Mouse (Mus musculus): ENCODE data around the gene Auts2. TPM values are rescaled to one million over a fixed set of nuclear protein-coding genes. Genes with fewer than 3 reads are reported as not detected.

Auts2 gene
- total RNA-seq, 2 experiments from 2014 or later: 3.3 TPM; not detected in 1

DNA sequence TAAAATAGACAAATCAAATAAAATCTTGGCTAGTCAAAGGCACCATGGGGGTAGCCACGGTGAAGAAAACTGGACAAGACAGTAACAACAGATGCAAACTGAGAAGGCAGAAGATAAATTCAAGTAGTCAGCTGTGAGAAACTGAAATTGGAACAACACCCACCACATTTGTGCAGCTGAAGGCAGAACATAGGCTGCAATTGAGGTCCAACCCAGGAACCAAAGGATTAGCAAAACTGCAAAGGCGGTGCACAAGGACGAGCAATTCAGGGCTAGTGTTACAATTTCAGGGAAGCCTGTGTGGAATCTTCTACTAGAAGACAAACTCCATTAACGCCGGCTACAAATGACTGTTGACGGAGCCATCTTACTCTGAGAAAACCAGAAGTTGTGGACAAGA, 550.9 kb downstream of the Auts2 start:
- no peak for ATAC-seq (replicated peaks; ENCODE audit: low FRiP score, low TSS enrichment, poor library complexity, severe bottlenecking)

DNA sequence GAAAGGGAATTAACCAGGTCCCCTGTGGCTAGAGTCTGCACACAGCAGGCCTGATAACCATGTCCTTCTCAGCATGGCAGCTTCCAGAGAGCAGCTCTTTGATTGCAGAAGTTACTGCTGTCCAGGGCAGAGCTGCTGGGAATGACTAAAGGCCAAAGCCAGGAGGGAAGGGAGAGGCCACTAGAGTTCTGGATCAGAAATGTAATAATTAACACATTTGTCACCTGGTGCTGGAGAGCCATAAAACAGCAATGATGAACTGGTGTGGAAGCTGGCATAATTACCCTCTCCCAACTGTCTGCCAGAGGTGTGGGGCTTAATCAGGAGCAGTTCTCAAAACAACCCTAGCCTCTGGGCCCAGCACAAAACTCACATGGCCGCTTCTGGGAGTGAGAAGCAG, 552.6 kb downstream of the Auts2 start:
- no peak for ATAC-seq (replicated peaks; ENCODE audit: low FRiP score, low TSS enrichment, poor library complexity, severe bottlenecking)

DNA sequence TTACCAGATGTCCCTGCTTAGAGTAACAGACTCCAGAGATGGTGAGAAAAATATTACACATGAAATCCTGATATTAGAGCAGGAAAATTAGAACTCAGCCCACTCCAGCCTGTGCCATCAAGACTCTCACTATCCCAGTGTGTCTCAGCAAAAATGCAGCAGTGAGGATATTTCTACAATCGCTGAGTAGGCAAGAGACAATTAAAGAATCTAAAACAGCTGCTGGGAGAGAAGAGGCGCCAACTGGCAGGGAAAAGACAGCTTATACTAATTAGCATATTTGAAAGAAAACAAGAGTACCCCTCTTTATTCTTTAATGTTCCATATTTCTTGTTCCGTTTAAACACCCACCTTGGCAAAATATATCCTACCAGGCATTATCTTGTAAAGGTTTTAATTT, 561.7 kb downstream of the Auts2 start:
- no peak for ATAC-seq (replicated peaks; ENCODE audit: low FRiP score, low TSS enrichment, poor library complexity, severe bottlenecking)

DNA sequence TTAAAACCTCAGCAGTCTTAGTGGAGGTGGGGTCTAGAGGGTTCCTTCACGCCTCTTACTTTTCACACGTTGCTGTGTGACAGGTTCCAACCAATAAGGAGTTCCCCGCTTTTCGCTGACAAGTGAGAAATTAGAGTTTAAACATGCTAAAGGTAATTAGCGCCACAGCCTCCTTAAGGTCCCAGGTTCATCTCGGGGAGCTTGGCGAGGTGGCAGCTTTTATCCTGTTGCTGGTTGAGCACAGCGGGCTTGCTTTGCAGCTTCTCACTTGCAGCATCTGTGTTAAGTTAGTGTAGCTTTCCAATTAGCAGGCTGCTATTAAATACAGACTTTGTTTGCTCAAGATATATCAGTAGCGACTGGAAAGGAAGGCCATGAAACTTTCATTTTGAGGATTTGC, 564.2 kb downstream of the Auts2 start:
- no peak for ATAC-seq (replicated peaks; ENCODE audit: low FRiP score, low TSS enrichment, poor library complexity, severe bottlenecking)

DNA sequence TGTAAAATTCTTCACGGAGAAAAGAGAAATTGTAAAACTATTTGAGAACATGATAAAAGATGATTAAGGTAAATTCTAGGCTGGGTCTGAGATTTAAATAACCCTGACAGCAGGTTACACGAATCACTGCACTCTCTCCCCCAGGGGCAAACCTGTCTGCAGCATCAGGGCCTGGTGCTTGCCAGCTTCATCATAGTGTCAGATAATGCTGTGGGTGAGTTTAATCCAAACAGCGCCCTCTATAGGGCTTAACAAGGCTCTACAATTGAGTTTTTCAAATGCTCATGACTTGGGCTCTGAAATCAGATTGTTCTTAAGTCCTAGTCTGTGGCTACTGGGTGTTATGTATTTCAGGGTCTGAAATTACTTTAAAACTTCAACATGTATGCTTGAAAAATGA, 565.6 kb downstream of the Auts2 start:
- ATAC-seq (replicated peaks; ENCODE audit: low FRiP score, low TSS enrichment, poor library complexity, severe bottlenecking): no peak

DNA sequence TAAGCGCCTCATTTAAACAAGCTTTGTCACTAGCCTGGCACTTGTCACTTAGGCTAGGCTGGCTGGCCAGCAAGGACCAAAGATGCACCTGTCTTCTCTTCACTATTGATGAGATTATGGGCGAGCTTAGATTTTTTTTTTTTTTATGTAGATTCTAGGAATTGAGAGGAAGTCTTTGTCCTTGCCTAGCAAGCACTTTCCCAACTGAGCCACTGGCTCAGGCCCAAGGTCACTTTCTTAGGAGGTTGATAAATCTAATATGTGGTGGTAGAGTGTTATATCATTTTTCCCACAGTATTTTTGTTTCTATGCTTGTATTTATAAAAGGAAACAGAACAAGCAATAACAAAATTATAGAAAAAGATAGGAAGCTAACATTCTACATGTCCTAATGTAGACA, 571.2 kb downstream of the Auts2 start:
- no peak for ATAC-seq (replicated peaks; ENCODE audit: low FRiP score, low TSS enrichment, poor library complexity, severe bottlenecking)

DNA sequence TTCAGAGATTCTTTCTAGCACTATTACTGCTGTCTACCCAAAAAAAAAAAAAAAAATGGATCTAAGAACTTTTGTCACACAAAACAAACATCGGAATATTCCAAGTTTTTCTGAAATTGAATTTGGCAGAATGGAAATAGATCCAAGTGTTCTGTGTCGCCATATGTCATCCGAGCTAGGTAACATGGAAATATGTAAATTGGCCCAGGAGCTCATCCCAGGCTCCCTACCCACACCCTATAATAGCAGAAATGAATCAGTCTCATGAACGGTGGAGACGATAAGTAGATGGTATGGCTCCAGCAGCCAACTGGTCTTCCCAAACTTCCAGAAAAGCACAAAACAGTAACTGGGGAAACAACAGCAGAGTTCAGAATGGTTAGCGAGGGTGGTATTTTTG, 577.6 kb downstream of the Auts2 start:
- no peak for ATAC-seq (replicated peaks; ENCODE audit: low FRiP score, low TSS enrichment, poor library complexity, severe bottlenecking)

DNA sequence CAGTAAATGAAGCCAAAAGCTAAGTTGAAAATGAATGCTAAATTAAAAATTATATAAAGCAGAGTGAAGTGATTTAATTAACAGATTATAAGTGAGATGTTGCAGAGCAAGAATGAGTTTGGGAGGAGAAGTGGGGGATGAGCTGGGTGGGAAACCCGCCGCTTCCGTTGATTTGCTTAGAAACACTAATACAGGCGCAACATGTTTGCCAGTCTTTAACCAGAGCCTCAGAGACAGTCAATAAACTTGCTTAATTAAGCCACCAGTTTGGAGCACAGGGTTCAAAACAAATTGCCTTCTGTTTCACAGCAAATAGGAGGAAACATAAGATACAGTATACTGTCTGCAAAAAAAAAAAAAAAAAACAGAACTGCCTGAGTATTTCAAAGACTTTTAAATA, 579.6 kb downstream of the Auts2 start:
- ATAC-seq (replicated peaks; ENCODE audit: low FRiP score, low TSS enrichment, poor library complexity, severe bottlenecking): no peak

DNA sequence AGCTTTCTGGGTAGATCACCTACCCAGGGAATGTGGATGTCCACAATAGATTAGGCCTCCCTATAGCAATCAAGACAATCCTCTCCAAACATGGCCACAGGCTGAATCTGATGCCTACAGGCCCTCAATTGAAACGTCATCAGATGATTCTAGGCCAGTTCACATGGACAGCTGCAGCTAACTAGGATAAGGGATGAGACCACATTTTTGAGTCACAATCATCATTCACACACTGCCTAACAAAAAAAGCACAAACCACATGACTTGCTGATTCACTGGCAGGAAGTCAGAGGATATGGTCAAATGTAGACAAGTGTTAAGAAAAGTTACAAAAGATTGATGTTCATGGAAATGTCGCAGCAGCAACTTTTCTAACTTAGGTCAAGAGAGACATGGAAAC, 581.3 kb downstream of the Auts2 start:
- no peak; the same call in 1 of the 2 replicates for ATAC-seq (replicated peaks; ENCODE audit: low FRiP score, low TSS enrichment, poor library complexity, severe bottlenecking)

DNA sequence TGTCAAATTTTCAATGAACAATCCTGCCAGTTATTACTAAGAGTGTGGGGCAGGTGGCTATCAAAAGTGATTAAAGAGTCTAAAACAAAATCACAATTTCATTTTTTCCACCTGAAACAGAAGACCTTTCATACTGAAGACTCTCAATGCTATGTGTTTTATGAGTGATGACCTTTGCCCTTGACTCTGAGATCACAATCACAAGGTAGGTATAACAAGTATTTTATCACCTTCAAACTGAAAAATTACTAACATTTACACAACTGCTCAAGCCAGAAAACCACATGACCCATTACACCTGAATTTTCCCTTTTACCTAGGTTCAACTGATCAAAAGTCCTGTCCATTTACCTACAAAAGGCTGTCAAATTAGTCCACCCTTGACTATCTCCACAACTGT, 582.7 kb downstream of the Auts2 start:
- no peak for ATAC-seq (replicated peaks; ENCODE audit: low FRiP score, low TSS enrichment, poor library complexity, severe bottlenecking)

DNA sequence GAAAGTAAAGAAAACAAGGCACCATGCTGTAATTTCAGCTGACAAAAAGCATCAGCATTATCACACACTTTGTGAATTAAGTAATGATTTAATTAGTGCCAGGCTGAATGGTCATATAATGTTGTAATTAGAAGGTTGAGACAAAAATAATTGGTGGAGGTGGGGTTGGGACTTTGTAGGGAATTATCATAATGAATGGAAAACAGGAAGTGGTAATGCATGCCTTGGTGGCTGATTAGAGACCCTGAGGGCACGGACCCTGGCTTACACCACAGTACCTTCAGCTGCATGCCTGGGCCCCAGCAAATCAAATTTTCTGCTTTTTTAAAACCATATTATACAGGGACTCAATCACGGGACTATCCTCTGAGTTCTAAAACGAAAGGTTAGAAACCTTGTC, 586.1 kb downstream of the Auts2 start:
- no peak for ATAC-seq (replicated peaks; ENCODE audit: low FRiP score, low TSS enrichment, poor library complexity, severe bottlenecking)

DNA sequence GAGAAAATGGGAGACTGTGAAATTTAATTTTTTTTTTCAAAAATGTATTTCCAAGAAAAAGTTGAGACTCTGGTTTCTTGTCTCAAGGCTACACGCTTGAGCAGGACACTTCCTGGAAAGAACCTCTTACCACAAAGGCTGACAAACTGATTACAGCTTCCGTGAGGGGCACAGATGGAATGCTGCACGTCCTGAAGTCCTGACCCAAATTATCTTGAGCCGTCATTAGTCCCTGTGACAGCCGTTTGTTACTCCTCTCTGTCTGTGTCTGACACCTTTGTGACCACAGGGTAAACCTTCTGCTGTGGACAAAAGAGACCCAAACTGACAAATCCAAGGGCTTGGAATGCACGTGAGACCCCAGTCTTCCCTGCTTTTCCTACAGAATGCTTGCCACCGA, 587.1 kb downstream of the Auts2 start:
- ATAC-seq (replicated peaks; ENCODE audit: low FRiP score, low TSS enrichment, poor library complexity, severe bottlenecking): peak; percentile 22; the same call in 1 of the 2 replicates

DNA sequence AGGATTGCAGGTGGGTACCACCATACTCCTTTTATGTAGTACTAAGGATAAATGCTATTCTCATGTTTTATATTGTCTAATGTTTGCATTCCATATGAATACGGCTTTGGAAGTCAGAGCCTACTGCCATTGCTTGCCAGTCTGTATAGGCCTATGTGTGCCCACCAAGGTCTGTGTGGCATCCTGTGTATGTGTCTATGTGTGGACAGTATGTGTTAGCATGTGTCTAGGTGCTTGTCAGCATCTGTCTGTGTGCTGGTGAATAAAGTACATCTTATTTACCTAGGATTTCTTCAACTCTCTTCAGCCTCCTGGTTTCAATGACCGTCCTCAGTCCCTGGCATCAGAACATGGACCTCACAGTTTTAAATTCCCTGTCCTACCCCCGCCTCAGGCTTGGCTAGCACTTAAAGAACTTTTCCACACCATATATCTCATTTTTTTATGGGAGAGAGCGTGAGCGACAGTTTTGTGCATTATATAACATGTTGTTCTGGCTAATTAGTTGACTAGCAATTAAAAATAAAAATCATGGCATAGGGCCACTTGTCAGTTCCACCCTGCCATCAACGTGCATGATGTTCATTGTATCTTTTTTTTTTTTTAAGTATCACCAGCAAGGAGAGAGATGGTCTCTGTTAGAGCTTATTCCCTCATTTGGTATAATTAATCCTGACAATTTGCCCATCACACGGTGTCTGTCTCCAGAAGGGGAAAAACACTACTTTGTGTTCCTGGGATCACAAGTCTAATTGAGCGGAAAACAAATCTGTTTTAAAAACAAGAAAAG, 587.7 kb downstream of the Auts2 start:
- no peak for ATAC-seq (replicated peaks; ENCODE audit: low FRiP score, low TSS enrichment, poor library complexity, severe bottlenecking)

DNA sequence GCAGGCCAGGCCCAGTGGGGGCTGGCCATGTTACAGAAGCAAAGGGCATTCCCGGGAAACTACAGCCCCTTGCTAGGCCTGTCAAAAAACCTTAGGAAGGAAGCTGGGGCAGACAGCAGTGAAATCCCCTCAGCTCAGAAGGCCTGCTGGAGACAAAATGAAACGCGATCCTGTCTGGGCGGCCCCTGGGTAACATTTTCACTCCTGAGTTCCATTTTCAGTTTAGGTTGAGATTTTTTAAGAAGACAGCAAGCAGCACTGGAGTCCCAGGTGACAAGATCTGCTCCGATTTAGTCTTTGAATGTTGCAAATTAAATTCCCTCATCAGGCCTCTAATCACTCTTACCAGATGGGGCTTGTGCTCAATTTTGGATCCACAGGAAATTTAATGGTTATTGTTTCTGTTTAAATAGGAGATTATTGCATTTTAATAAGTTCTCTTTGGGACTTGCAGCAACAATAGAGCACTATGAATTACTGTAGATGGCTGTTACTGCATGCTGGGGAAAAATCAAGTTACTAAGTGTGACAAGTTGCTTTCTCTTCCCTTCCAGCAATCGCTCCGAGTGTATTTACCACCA, 594.5 kb downstream of the Auts2 start:
- ATAC-seq (replicated peaks; ENCODE audit: low FRiP score, low TSS enrichment, poor library complexity, severe bottlenecking): no peak

DNA sequence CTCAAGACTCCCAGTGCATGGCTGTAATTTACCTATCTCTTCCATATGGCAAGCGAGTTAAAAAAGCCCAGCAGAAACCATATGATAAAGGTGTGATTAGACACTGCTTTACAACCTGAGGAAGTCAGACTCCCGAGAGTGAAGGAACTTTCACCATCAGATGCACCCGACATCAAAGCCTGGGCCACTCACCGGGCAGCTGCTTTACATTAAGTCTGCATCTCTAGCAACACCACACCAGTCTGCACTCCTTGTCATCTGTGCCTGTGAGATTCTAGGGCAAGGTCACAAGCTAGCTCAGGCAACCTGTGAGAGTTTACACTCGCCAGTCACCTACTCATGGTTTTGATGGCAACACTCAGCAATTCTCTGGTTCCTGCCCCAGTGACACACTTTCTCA, 596.3 kb downstream of the Auts2 start:
- ATAC-seq (replicated peaks; ENCODE audit: low FRiP score, low TSS enrichment, poor library complexity, severe bottlenecking): no peak

DNA sequence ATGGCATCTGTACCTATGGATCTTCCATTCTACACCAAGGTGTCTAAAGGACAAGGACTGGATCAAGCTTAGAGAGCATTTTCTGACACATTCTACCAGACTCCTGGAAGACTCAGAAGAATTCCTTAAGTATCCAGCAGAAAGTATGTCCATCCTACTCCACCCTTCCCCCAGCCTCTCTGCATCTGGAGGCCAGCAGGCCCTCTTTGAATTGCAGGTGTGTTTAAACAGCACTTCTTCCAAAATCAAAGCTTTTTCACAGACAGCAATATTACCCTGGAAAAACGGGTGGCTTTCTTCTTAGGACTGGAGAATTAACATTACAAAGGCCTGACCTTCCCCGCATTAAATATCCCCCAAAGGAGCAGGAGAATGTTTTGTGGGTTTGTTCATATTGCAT, 598.4 kb downstream of the Auts2 start:
- no peak for ATAC-seq (replicated peaks; ENCODE audit: low FRiP score, low TSS enrichment, poor library complexity, severe bottlenecking)

DNA sequence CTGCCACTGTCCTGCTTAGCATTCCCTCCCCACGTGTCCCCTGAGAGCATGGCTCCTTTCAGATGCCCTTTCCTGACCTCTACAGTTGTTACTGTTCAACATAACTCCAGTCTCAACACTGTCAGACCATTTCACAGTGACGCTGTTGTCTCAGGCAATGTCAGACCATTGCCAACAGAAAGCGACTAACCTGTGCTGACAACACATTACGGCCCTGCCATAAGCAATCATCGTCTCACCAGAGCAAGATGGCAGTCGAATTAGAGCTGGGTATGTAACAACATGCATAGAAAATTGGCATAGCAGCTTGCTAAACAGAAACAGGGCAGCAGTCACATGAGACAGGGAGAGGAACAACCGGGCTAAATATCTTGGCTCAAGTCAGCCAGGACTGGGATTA, 614.4 kb downstream of the Auts2 start:
- no peak for ATAC-seq (replicated peaks; ENCODE audit: low FRiP score, low TSS enrichment, poor library complexity, severe bottlenecking)

DNA sequence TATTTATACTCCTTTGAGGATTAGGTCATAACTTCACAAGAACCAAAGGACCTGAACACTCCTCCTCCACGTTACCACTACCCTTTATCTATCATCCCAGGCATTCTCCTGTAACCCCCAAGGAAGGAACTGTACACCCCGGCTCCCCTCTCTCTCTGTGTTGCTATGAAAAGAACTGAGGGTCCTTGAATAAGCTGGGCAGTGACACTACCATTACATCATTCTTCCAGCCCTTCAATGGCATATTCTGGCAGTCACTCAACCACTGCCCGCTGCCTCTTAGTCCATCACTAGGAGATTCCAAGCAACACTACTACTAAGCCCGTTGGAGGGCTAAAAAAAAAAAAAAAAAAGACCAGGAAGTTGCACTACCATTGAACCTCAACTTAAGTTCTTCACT, 620.4 kb downstream of the Auts2 start:
- ATAC-seq (replicated peaks; ENCODE audit: low FRiP score, low TSS enrichment, poor library complexity, severe bottlenecking): no peak

DNA sequence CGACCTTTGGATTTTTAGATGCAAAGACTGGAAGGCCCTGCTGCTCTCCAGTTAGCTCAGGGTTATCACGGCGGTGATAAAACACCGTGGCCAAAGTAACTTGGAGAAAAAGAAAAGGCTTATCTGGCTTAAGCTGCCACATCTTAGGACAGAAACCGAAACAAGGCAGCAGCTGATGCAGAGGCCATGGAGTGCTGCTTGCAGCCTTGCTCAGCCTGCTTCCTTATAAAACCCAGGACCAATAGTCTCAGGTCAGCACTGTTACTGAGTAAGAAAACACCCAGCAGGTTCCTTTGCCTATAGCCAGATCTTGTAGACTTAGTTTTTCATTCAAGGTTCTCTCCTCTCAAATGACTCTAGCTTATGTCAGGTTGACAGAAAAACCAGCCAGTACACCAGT, 621.0 kb downstream of the Auts2 start:
- no peak for ATAC-seq (replicated peaks; ENCODE audit: low FRiP score, low TSS enrichment, poor library complexity, severe bottlenecking)

DNA sequence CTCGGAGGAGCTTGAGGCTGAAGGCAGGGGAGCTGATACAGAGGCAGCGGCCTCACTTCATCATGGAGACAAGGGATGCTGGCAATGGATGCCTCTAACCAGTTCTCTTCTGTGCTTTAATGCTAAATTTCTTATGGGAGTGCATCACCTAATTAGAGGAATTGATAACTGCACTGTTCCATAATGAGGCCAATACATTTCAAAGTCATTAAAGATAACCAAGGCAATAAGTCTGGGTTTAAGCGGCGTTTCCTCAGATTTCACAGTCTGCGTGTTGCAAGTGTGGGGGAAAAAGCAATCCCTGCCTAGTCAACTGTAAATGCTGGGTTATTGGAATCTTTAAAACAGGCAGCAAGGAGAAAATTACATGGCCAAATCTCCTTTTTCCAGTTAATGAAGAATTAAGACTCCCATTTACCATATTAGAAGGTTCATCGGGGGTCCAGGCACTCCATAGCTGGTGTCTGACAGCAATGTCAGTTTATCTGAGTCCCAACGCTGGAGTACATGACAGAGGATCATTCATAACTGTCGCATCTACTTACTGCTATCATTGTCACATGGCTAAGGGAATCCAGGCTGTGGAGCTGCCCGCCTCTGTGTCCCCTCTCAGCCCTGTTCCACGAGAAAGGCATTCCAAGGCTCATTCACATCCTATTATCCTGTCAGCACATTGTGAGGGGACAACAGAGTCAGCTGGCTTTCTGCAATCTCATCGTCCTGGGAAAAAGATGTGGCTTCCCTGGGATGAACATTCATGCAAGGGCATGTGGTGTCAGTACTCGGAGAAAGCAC, 623.0 kb downstream of the Auts2 start:
- no peak for ATAC-seq (replicated peaks; ENCODE audit: low FRiP score, low TSS enrichment, poor library complexity, severe bottlenecking)

Measured in megakaryocyte-erythroid progenitor cell, adult 5-6 weeks (primary cell).